Mouse (Mus musculus) embryo, embryonic 11 days (tissue): ENCODE data around the gene Cyp11a1.

Experiments used
- DNase-seq: peaks from one replicate; pipeline ENCODE4 v3.0.0-alpha.2; 2015

Cyp11a1 gene

GRCm38 (mm10) chr9:58005753-58006461, at the start of gene Cyp11a1:
Gene Cyp11a1, plus strand, starts transcription at chr9:58006411.
- no peak for DNase-seq

- no peak for DNase-seq
Measured at GRCm38 (mm10) chr9:57956838-57957236, 49.4 kb upstream of the Cyp11a1 start.

DNA sequence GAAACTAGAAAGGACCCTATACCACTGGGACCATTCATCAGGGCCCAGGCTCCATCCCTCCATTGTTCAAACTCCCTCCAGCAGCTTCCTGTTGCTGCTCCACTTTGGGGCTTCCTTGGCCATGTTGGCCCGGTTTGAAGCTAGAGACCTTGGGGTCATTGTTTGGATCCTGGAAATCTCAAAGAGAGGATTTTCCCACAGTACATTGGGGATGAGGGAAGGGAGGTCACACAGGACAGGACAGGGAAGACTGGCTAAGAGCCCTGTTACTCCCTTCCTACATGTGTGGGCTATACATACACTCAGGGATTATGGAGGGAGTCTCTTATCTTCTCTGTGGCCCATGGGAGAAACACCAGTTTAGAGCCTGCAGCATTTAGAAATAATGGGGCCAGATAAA, 47.6 kb upstream of the Cyp11a1 start:
- DNase-seq = no peak

GRCm38 (mm10) chr9:57959399-57959798, 46.8 kb upstream of the Cyp11a1 start:
- no peak for DNase-seq

GRCm38 (mm10) chr9:57959886-57960866, 46.0 kb upstream of the Cyp11a1 start:
- no peak for DNase-seq

DNA sequence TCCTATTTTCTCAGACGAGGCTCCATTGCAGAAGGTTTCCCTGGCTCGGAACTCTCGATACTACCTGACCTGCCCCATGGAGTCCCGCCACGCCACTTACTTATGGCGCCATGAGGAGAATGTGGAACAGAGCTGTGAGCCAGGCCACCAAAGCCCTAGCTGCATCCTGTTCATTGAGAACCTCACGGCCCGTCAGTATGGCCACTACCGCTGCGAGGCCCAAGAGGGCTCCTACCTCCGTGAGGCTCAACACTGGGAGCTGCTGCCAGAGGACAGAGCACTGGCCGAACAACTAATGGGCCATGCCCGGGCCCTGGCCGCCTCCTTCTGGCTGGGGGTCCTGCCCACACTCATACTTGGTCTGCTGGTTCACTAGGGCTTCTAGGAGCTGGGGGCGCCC, 45.0 kb upstream of the Cyp11a1 start:
- DNase-seq = no peak

GRCm38 (mm10) chr9:57961863-57962778, 44.1 kb upstream of the Cyp11a1 start:
- DNase-seq = no peak

DNA sequence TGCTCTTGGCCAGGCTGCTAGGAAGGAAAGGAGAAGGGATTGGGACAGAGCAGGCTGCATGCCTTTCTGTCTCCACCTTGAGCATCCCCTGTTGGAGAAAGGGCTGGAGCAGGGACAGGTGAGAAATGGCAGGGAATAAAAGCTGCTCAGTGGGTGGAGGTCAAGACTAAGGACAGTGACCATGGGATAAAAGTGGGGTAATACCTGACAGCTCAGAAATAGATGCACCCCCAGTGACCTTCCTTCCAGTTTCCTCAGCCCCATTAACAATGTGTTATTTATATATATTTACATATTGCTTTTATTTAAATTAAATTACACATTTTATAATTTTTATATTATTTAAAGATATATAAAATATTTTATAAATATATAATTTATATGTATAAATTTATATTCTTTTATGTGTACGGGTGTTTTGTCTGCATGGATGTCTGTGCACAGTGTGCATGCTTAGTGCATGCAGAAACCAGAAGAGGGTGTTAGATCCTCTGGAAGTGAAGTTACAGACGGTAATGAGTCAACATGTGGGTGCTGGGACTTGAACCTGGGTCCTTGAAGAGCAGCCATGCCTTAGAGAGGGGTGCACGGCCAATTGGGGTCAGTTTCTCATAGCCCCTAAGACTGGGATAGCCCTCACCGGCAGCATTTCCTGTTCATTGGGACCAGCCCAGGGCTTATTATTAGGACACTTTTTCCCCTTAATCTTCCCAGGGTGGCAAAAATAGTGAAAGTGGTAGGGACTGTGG, 42.8 kb upstream of the Cyp11a1 start:
- DNase-seq = no peak

GRCm38 (mm10) chr9:57963998-57964395, 42.2 kb upstream of the Cyp11a1 start:
- no peak for DNase-seq

DNA sequence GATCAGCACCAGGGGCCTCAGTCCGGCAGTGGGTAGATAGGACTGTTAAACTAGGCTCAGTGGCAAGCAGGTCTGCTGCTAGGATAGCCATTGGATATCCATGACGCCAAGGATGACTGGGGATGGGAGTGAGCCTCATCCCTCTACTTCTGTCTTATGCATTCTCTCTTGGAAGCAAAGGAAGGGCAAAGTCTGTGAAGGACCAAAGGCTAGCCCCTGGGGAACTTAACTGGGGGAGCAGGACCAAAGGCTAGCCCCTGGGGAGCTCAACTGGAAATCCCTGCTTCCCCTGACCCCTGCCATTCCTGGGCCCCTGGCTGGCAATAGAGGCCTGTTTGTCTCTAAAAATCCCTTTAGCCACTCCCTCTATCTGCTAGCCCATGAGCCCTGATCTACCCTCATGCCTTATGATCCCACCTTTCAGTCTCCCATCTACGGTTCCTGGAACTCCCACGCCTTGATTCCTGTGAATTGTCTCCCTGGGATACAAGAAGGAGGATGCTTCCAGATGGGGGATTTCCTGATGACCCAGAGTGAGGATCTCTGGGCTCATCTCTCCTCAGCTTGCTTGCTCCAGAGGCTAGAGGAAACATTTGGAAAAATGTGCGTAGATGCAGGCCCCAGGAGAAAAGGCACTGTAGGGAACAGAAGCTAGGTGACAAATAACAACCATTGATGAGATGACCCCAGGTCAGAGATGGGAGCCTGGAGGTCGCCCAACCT, 41.5 kb upstream of the Cyp11a1 start:
- no peak for DNase-seq

DNA sequence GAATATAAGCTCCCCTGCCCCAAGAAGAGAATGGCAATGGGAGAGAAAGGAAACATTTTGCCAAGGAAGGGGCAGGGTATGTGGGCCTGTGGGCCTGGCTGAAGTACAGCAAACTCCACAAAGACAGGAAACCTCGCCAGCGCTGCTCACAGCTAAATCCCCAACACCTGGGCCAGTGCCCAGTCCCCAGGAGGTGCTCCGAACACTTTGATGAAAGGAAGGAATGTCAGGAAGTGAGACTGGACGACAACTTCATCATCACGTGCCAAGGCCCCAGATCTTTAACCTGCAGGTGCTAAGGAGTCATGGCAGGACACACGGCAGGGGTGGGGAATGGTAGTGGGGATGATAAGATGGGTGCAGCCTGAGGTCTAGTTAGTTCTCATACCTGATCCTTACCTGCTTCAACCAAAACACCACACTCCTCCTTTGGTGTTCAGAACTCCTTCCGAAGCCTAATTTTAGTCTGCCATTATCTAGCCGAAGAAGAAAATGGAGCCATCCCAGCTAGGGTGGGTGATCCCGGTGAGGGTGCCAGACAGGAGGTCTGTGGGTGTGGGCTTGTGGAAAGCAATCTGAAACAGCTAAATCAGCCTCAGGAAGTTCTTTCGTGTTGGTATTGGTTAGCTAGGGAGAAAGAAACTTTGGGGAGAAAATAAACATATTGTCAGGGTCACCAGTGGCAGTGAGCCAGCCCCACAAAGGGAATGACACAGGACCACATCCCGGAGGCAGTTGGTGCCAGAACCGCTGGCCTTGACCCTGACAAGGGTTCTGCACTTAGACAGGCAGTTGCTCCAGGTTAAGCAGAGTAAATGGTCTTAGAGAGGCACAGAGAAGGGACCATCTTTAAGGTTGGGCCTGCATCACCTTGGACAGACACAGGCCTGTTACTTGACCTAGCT, 40.7 kb upstream of the Cyp11a1 start:
- DNase-seq = no peak

DNA sequence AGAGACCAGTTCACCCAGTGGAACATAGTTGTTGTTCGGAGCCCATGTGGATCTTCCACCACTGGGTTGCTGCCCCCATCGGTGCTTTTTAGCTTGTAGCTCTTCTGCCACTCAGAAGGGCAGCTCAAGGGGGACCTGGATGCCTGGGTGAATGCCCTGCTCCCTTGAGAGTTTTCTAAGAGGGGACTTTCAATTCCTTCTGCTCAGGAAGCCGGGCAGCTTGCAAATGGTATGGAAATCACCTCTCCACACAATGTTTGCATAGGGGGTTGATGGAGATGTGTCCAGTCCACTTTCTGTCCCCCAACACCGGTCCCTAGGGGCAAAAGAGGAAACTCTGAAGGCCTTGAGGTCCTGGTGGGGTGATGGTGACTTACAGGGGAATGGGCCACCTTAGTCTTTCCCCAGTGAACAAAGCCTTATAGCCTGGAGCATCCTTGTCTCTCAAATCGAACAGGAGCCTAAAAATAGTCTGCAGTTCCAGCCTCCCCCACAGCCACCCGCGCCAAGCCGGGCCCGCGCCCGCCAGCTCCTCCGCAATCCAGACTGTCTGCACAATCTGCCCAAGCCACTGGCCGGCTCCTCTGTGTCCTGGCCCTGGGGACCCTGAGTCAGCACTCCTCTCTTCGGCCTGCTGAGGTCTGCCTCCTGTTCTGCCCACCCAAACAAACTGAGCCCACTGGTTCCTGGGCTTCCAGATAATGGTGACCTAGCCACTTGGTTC, 38.8 kb upstream of the Cyp11a1 start:
- DNase-seq = no peak

- no peak for DNase-seq
Measured at GRCm38 (mm10) chr9:57968166-57968771, 37.9 kb upstream of the Cyp11a1 start.

DNA sequence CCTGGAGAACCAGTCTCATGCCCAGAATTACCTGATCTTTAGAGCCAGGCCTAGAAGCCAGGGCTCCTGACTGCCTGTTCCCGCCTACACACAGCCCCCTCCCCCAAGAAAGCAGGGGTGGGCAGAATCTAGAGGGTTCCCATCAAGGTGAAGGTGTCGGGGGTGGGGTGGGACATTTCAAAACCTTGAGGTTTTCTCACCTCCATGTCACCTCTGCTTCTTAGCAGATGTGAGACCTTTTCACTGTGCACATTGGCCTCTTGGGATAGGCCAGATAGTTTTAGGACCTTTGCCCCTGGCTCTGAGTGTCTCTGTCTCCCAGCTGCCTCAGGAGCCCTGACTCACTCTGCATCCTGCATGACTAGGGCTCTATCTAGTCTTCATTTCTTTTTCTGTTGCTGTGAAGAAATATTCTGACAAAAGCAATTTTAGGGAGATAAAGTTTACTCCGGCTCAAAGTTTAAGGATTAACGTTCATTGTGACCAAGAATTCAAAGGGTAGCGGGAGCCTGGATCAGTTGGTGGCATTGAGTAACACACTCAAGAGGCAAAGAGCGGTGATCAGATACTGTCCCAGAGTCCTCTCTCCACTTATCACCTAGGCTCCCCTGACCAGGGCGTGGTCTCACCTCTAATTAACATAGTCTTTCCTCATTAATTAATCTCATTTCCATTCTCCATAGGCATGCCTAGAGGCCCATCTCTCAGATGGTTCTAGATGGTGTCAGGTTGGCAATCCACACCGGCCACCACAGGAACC, 37.2 kb upstream of the Cyp11a1 start:
- no peak for DNase-seq

DNA sequence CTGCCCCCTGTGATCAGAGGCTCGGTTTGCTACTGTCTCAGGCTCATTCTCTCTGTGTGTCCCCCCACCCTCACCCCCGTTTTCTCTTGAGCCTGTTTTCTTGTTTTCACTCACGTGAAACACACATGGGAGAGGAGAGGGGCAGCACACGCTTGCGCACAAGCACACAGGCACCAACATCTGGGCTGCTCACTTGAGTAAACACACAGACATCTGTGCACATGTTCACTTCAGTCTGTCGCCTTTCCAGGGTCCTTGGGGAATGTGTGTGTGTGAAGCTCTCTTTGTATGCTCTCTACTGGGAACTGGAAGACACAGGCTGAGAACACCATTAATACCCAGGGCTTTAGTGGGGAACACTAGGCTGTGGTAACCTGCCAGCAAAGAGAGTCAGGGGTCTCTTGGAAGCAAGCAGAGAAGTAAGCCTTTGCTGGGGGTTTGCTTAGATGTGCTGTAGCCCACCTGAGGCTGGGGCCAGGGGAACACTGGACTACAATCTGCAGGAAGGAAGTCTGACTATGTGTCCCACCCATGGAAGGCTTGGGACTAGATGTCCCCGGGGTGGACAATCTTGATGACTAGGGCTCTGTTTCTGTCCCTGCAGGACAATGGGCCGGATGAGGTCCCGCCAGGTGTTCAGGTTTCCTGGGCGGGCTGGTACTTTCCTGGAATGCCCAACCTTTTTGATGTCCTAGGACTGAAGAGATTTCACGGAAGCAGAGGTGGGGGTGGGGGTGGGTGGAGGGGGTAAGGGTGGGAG, 36.3 kb upstream of the Cyp11a1 start:
- no peak for DNase-seq

GRCm38 (mm10) chr9:57971413-57971812, 34.8 kb upstream of the Cyp11a1 start:
- no peak for DNase-seq

DNA sequence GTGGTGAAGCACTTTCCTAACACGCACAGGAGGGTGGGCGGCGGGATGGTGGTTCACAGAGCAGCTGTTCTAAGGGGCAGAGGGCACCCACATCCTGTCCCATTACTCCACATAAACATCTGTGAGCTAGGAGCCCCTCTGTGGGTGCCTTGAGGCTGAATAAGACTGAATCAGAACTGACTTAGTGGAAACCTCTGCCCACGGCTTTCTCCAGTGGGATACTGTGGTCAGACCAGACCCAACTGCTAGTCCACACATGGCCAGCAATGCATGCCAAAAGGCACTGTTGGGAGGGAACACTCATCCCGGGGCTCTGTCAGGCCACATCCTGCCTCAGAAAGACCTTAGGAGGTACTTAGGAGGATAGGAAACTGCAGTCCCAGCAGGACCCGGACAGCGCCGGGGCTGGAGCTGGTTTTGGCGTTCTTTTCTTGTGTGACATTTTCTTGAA, 34.0 kb upstream of the Cyp11a1 start:
- no peak for DNase-seq
